In the genomic region with DNA sequence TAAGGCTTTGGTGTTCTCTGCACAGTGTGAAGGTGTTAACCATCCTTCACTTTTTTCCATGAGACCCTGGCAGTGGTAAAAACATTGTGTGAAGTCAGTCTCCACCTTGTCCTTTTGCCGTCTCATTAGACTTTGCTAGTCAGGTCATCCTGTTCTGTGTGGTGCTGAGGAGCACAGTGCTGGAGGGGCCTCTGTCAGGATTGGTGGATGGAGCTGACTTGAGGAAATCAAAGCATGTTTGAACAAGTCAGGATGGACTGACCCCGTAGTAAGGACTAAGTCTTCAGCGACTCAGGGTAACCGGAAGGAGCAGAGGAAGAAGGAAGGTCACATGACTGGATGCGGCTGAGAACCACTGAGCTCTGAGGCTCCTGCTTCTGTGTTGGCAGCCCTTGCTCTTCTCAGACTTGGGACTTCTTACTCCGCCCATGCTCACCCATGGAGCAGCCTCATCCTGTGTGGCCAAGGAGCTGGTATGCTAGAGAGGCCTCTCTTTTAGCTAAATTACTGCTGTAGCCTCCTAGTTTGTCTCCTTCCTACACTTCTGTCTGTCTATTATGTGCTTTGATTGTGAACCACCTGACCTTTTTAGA, we compare ENCODE assay signal across 12 mouse cellular contexts. TPM values are rescaled to one million over a fixed set of nuclear protein-coding genes. Genes with fewer than 3 reads are reported as not detected.
DNase-seq lines count a peak whose midpoint lies in the region; ATAC-seq and TF ChIP-seq lines count a peak whose summit lies in the region.
"Had no signal": no experiment of that assay in that cellular context is flagged by ENCODE, and none has a peak within 500 bp of the region (broad histone marks: within the 10 kb centered on the region; RNA-seq: fewer than 3 reads in every experiment).

No protein-coding gene starts in this region.

- DNase-seq in heart, adult 2 months = no peak
- DNase-seq in heart, postnatal 10 days = no peak
- no peak for DNase-seq in left cerebral cortex, adult 2 months (ENCODE audit: extremely low spot score in 1 of 2, low spot score in 2 of 2)
- no peak for DNase-seq in left cerebral cortex, postnatal 10 days (ENCODE audit: extremely low spot score in 1 of 2, low spot score in 2 of 2)
- no peak for DNase-seq in CH12.LX (ENCODE audit: extremely low read depth)
- DNase-seq in urinary bladder, adult 2 months (ENCODE audit: low spot score) = no peak
- no peak for DNase-seq in adrenal gland, adult 2 months
- DNase-seq: cerebellum, postnatal 14 days; right cerebral cortex, postnatal 25 days had no signal

- H3K9ac ChIP-seq in heart, adult 2 months (ENCODE audit: low read depth, low read length) = peak overlapping the region; percentile 16; the same call in 1 of the 2 replicates
- H3K9ac ChIP-seq in CH12.LX (ENCODE audit: insufficient read depth, low read depth) = no peak overlapping the region
- H3K9ac ChIP-seq: forebrain, embryonic 15.5 days; neural tube, embryonic 12.5 days had no signal

- H3K27ac ChIP-seq in heart, adult 2 months = peak overlapping the region; percentile 88
- peak overlapping the region; percentile 42; the same call in 1 of the 2 replicates for H3K27ac ChIP-seq in left cerebral cortex, adult 2 months
- no peak overlapping the region for H3K27ac ChIP-seq in CH12.LX (ENCODE audit: insufficient read depth, low read depth)
- H3K27ac ChIP-seq: forebrain, embryonic 15.5 days; neural tube, embryonic 12.5 days had no signal

- no peaks in the 10 kb centered on the region for H3K27me3 ChIP-seq in heart, adult 2 months (ENCODE audit: control insufficient read depth, insufficient read depth, low read length)
- no peaks in the 10 kb centered on the region for H3K27me3 ChIP-seq in CH12.LX (replicated peaks)
- H3K27me3 ChIP-seq: forebrain, embryonic 15.5 days; neural tube, embryonic 12.5 days had no signal

- intact Hi-C loops in heart, adult 2 months (cut with DNase I) = loop anchor here (1.0 to 5.0 kb wide), 2 partner anchors 12 to 43 kb away; no protein-coding TSS in a partner anchor
- intact Hi-C loops in heart, postnatal 10 days (cut with DNase I) = no loop called here
- intact Hi-C loops in left cerebral cortex, adult 2 months (cut with DNase I) = no loop called here
- intact Hi-C loops in left cerebral cortex, postnatal 10 days (cut with DNase I) = no loop called here

- dilution Hi-C loops in CH12.LX (cut with MboI; ENCODE audit: extremely low pct_ligation_motif_present, extremely low pct_unique_long_range_greater_than_20kb, low sequenced_read_pairs) = no loop called here

- 37% methylated on average over 6 of the region's 6 CpGs for WGBS in heart, adult 2 months

- TF ChIP-seq POLR2A in heart, adult 2 months (IDR thresholded peaks at IDR 0.05; ENCODE audit: insufficient read depth, low read depth, low read length) = no peak
- no peak for TF ChIP-seq POLR2A in CH12.LX (IDR thresholded peaks at IDR 0.05; ENCODE audit: low read depth, low read length)

- in situ Hi-C loops in CH12.LX (cut with MboI; ENCODE audit: low pct_ligation_motif_present, low pct_unique_long_range_greater_than_20kb, low sequenced_read_pairs) = no loop called here

- H3K4me2 ChIP-seq in CH12.LX (ENCODE audit: insufficient read depth, low read depth, poor library complexity, severe bottlenecking) = no peak overlapping the region
- H3K4me2 ChIP-seq: forebrain, embryonic 15.5 days; neural tube, embryonic 12.5 days had no signal

- TF ChIP-seq RAD21 in CH12.LX (IDR thresholded peaks at IDR 0.05; ENCODE audit: low read depth, low read length) = no peak

- no peaks in the 10 kb centered on the region for H3K9me3 ChIP-seq in CH12.LX (replicated peaks; ENCODE audit: low read length)
- H3K9me3 ChIP-seq: forebrain, embryonic 15.5 days; neural tube, embryonic 12.5 days had no signal

- no peak overlapping the region for H3K4me3 ChIP-seq in heart, adult 2 months
- H3K4me3 ChIP-seq in left cerebral cortex, adult 2 months = no peak overlapping the region
- H3K4me3 ChIP-seq in CH12.LX (replicated peaks in 1 of 3; ENCODE audit: low read depth in 2 of 3, low read length in 2 of 3, poor library complexity in 1 of 3) = no peak overlapping the region
- H3K4me3 ChIP-seq: forebrain, embryonic 15.5 days; neural tube, embryonic 12.5 days had no signal

- ATAC-seq in granulocyte monocyte progenitor cell, adult 5-6 weeks (replicated peaks; ENCODE audit: poor library complexity, severe bottlenecking) = peak; percentile 40; the same call in 1 of the 2 replicates
- ATAC-seq: forebrain, embryonic 15.5 days had no signal

- no peak for TF ChIP-seq EP300 in heart, adult 2 months (IDR thresholded peaks at IDR 0.05; ENCODE audit: insufficient read depth, low read depth, low read length)
- TF ChIP-seq EP300 in CH12.LX (IDR thresholded peaks at IDR 0.05; ENCODE audit: low read length) = no peak

- H3K4me1 ChIP-seq in heart, adult 2 months (ENCODE audit: control insufficient read depth, insufficient read depth, low read length) = peaks cover 31% of the 10 kb centered on the region
- 0 out of 4 replicates have a peak, but pooled peaks cover 0 to 4% of the 10 kb centered on the region in 2 experiments for H3K4me1 ChIP-seq in CH12.LX (ENCODE audit: control insufficient read depth in 1 of 2, insufficient read depth in 2 of 2)

- TF ChIP-seq CTCF in heart, adult 2 months (IDR thresholded peaks at IDR 0.05) = no peak
- no peak for TF ChIP-seq CTCF in left cerebral cortex, adult 2 months (IDR thresholded peaks at IDR 0.05)
- no peak for TF ChIP-seq CTCF in CH12.LX (conservative IDR thresholded peaks at IDR 0.05 in 1 of 2, IDR thresholded peaks at IDR 0.05 in 1 of 2; ENCODE audit: low read depth in 2 of 2, low read length in 2 of 2)

- H3K36me3 ChIP-seq in heart, adult 2 months (ENCODE audit: control insufficient read depth, insufficient read depth, low read length) = peaks cover 12% of the 10 kb centered on the region
- no peaks in the 10 kb centered on the region for H3K36me3 ChIP-seq in CH12.LX (replicated peaks in 1 of 2; ENCODE audit: control insufficient read depth in 1 of 2, insufficient read depth in 1 of 2, low read length in 1 of 2)
- H3K36me3 ChIP-seq: forebrain, embryonic 15.5 days; neural tube, embryonic 12.5 days had no signal

- H3K79me2 ChIP-seq in heart, adult 2 months (replicated peaks; ENCODE audit: control insufficient read depth, insufficient read depth, low read length) = no peaks in the 10 kb centered on the region
- H3K79me2 ChIP-seq in CH12.LX (replicated peaks; ENCODE audit: control insufficient read depth, extremely low read depth, insufficient read depth, poor library complexity, severe bottlenecking) = no peaks in the 10 kb centered on the region

TF ChIP-seq in CH12.LX, 34 proteins besides CTCF, POLR2A, EP300 and RAD21:
- TF ChIP-seq USF1 (IDR thresholded peaks at IDR 0.05; ENCODE audit: low read depth, low read length) = peak; percentile 10; the same call in 1 of the 2 replicates
- no peak for TF ChIP-seq KAT2A (IDR thresholded peaks at IDR 0.05; ENCODE audit: insufficient replicate concordance, low read length)

RNA-seq across cellular contexts. Expression of gene Dock4, which starts 14.0 kb away (rescaled TPM):
- 10 to 100 TPM; 11.2 to 13.6 TPM for total RNA-seq in heart, adult 2 months (2021)
- 4.3 and 7.5 TPM in 2 replicates for polyA plus RNA-seq in heart, adult 2 months (2012; rRNA removed)
- 10 to 100 TPM; 18.8 to 21.1 TPM for total RNA-seq in heart, postnatal 10 days (2021)
- 100 to 1,000 TPM in 1 of 2 experiments, 10 to 100 TPM in 1; 97.3 to 104 TPM for total RNA-seq in left cerebral cortex, adult 2 months (2021)
- 10 to 100 TPM; 69.4 to 69.7 TPM for total RNA-seq in left cerebral cortex, postnatal 10 days (2021)
- total RNA-seq in CH12.LX (2012; rRNA removed) = 0.38 TPM in 2 replicates
- total RNA-seq in CH12.LX (2014; rRNA removed) = 0.19 and 0.26 TPM in 2 replicates
- polyA plus RNA-seq in CH12.LX (2012; ENCODE audit: insufficient read length, low read depth) = 0.49 and 0.67 TPM in 2 replicates
- 0.19 and 1.9 TPM in 2 replicates for total RNA-seq in granulocyte monocyte progenitor cell, adult 5-6 weeks (2014; fragmentation: Nextera tagmentation)
- total RNA-seq in granulocyte monocyte progenitor cell, adult 5-6 weeks (2017) = 0.57 and 0.99 TPM in 2 replicates
- 4.1 and 5.1 TPM in 2 replicates for polyA plus RNA-seq in urinary bladder, adult 2 months (2012; rRNA removed)
- 10 to 100 TPM; 14.5 to 15.5 TPM for total RNA-seq in adrenal gland, adult 2 months (2021)
- 4.3 and 4.7 TPM in 2 replicates for polyA plus RNA-seq in adrenal gland, adult 2 months (2012; rRNA removed)

RNA-seq across cellular contexts. Expression of gene Zfp277, which starts 14.1 kb away (rescaled TPM):
- total RNA-seq in heart, adult 2 months (2021) = 10 to 100 TPM; 10.6 to 10.9 TPM
- polyA plus RNA-seq in heart, adult 2 months (2012; rRNA removed) = 5.2 and 8.5 TPM in 2 replicates
- total RNA-seq in heart, postnatal 10 days (2021) = 10 to 100 TPM; 15.4 to 16.3 TPM
- total RNA-seq in left cerebral cortex, adult 2 months (2021) = 10 to 100 TPM; 18.7 to 19.6 TPM
- total RNA-seq in left cerebral cortex, postnatal 10 days (2021) = 10 to 100 TPM; 22.8 to 25.0 TPM
- total RNA-seq in CH12.LX (2012; rRNA removed) (12.4 and 13.7 TPM in 2 replicates), CH12.LX (2014; rRNA removed) (31.2 and 32.5 TPM in 2 replicates)
- 16.7 and 18.9 TPM in 2 replicates for polyA plus RNA-seq in CH12.LX (2012; ENCODE audit: insufficient read length, low read depth)
- 25.7 and 26.9 TPM in 2 replicates for total RNA-seq in granulocyte monocyte progenitor cell, adult 5-6 weeks (2014; fragmentation: Nextera tagmentation)
- total RNA-seq in granulocyte monocyte progenitor cell, adult 5-6 weeks (2017) = 27.5 and 37.7 TPM in 2 replicates
- polyA plus RNA-seq in urinary bladder, adult 2 months (2012; rRNA removed) = 19.3 and 22.1 TPM in 2 replicates
- total RNA-seq in adrenal gland, adult 2 months (2021) = 10 to 100 TPM; 14.2 to 16.3 TPM
- 2.0 and 2.1 TPM in 2 replicates for polyA plus RNA-seq in adrenal gland, adult 2 months (2012; rRNA removed)

Comparison
In these comparisons a context has a peak if more than half of its experiments do, and no peak if none do; other contexts are left out.
1. RNA of gene Dock4, which starts 14.0 kb away (total RNA-seq): 97.3 to 104 TPM in left cerebral cortex, adult 2 months, 69.4 to 69.7 TPM in left cerebral cortex, postnatal 10 days, 18.8 to 21.1 TPM in heart, postnatal 10 days, 14.5 to 15.5 TPM in adrenal gland, adult 2 months and 11.2 to 13.6 TPM in heart, adult 2 months; 0.19 to 1.9 TPM in granulocyte monocyte progenitor cell, adult 5-6 weeks and 0.19 to 0.38 TPM in CH12.LX; every median in the first group is over 4 times any median in the second.